Mouse (Mus musculus): Measurements from ENCODE around the gene Sept14.

- TF ChIP-seq CTCF (IDR thresholded peaks at IDR 0.05) = no peak
- no peak for TF ChIP-seq EP300 (IDR thresholded peaks at IDR 0.05)
These were observed 50.4 kb downstream of the Sept14 start for GRCm38 (mm10) chr5:129657931-129658330.
